Mouse (Mus musculus) ES-Bruce4 (cell line): Measurements from ENCODE around the gene Prr12.

Source experiments
- CTCF ChIP-seq: IDR thresholded peaks from one replicate; pipeline ENCODE4 v1.8.1; 2011; ENCODE audit warnings: low read depth, low read length
- EP300 ChIP-seq: IDR thresholded peaks from 2 replicates; pipeline ENCODE4 v1.6.1; 2011; ENCODE audit warnings: low read depth, low read length; ENCODE audit not compliant: insufficient read depth
- POLR2A ChIP-seq: IDR thresholded peaks from one replicate; pipeline ENCODE4 v1.8.1; 2011; ENCODE audit warnings: low read length; ENCODE audit not compliant: insufficient read depth

- TF ChIP-seq POLR2A (no peak), CTCF (no peak), EP300 (no peak)
Observed at GRCm38 (mm10) chr7:45076501-45076900, 23.8 kb upstream of the Prr12 start.
